Mouse (Mus musculus): ENCODE results near the gene Wdr83.
A peak's percentile ranks its signal among the peaks of the same experiment; 100 is the strongest.

DNA sequence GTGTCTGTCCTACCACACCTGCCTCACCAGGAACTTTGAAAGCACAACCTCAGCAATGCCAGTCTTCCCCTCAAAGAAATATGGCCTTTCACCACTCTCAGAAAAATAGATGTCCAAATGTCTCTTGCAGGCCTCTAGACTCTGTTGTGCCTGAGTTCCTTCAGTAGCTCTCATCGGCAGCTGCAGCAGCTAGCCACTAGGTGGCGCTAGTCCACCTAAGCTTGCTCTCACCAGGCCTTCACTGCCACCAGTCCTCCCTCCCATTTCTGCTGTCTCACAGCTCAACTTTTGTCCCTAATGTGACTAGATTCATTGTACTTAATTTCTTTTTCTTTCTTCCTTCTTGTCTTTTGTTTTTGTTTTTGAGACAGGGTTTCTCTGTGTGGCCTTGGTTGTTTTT is 4.1 kb downstream of the Wdr83 start:
- peak; percentile 99 for TF ChIP-seq CTCF (conservative IDR thresholded peaks at IDR 0.05; ENCODE audit: insufficient read depth, insufficient read length, low read depth, low read length)
- TF ChIP-seq POLR2A (IDR thresholded peaks at IDR 0.05; ENCODE audit: low read depth, low read length), result no peak

Data from kidney, adult 2 months (tissue).